Mouse (Mus musculus): ENCODE data around the gene Caskin1.

- no peak for TF ChIP-seq CTCF (IDR thresholded peaks at IDR 0.05; ENCODE audit: control insufficient read depth, insufficient read depth, insufficient read length)
- TF ChIP-seq USF1 (IDR thresholded peaks at IDR 0.05; ENCODE audit: low read depth) = no peak
- no peak for TF ChIP-seq MAX (IDR thresholded peaks at IDR 0.05)
- TF ChIP-seq FOSL1 (IDR thresholded peaks at IDR 0.05; ENCODE audit: insufficient read depth, low read length, poor library complexity, severe bottlenecking) = no peak
- no peak for TF ChIP-seq CEBPB (IDR thresholded peaks at IDR 0.05; ENCODE audit: low read depth)
- TF ChIP-seq MYOD1 (IDR thresholded peaks at IDR 0.05; ENCODE audit: control insufficient read depth, insufficient read length, low read depth) = no peak
Measured at GRCm38 (mm10) chr17:24550416-24551049, 62.1 kb downstream of the Caskin1 start.

Data from C2C12 (cell line).